Mouse (Mus musculus): ENCODE data around the gene Neu1.
"Not testable (repeated sequence)": the region's sequence is repeated elsewhere in the genome, so short reads cannot be mapped to it uniquely, and the experiment has no call there.

The Neu1 gene

DNA sequence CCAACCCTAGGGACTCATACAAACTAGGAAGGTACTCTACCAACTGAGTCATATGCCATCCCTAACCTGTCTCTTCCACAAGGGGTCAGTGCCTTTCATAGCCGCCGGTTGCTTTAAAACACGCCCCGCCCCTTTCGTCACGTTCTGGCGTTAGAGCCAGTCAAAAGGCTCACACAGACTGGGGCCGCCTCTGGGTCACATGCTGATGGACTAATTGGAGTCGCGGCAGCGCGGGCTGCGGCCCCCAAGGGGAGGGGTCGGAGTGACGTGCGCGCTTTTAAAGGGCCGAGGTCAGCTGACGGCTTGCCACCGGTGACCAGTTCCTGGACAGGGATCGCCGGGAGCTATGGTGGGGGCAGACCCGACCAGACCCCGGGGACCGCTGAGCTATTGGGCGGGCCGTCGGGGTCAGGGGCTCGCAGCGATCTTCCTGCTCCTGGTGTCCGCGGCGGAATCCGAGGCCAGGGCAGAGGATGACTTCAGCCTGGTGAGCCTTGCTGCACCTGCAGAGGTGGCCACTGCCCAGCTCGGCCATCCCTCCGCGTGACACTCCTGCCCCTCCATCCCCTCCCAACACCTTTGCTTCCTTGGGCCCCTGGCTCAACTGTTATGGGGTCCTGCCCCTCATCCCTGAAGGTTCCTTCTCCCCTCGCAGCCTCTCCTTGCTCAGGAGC lies at the start of gene Neu1:
Gene Neu1 (plus strand): TSS at position 193 of the 674 bp plus-strand sequence.
- peak; percentile 97 for DNase-seq (ENCODE audit: low read depth)

- no peak for DNase-seq (ENCODE audit: low read depth)
These were observed 49.3 kb upstream of the Neu1 start, which contains the start of gene Gm20547 for GRCm38 (mm10) chr17:34881683-34882310. Gene Gm20547, minus strand, starts transcription at chr17:34882042.

DNA sequence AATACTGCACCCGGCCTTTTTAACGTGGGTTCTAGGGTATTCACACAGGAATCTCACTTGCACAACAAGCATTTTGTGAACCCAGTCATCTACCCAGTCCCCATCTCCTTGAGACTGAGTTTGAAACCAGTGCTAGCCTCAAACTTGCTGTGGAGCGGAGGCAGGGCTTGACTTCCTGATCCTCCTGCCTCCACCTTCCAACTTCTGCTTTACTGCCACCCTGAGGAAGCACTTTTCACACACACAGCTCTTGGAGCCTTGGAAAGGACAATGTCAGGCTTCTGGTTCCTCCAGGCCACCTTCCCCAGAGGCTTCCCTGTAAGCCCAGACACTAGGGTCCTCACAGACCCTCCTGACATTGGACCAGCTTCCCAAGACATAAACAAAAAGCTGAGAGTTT lies 47.7 kb upstream of the Neu1 start:
- no peak for DNase-seq (ENCODE audit: low read depth)

DNA sequence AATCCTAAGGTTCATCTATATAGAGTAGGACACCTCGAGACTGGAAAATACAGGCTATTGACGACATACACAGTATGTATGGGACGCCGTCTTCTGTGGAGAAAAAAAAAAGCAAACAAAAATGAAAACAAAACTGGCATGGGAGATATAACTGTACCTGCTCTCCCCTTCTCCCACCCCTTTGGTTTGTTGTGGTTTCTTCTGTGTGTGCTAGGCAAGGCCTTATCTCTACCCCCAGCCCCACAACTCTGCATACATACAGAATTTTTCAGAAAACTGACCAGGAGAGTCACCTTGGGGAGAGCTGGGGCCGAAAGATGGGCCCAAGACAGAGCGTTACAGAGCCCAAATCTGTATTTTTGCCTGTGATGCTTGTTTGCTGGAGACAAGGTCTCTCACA lies 46.3 kb upstream of the Neu1 start:
- DNase-seq (ENCODE audit: low read depth): no peak

DNA sequence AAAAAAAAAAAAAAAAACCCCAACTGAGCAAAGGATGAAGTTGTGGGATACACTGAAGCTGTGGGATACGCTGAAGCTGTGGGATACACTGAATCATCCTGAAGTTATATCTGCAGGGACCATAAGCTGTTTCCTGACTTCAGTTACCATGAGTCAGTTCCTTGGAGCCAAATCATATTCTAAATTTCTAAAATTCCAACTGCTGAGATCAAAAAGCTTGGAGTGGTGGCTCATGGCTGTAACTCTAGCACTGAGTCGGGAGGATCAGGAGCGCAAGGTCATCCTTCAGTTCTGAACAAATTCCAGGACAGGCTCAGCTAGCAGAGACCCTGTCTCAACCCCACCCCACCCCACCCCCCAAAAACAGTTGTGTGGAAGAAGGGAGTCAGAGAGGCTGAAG lies 45.4 kb upstream of the Neu1 start:
- DNase-seq (ENCODE audit: low read depth): no peak

- DNase-seq (ENCODE audit: low read depth): no peak
These were observed 43.1 kb upstream of the Neu1 start for GRCm38 (mm10) chr17:34887942-34888341.

DNA sequence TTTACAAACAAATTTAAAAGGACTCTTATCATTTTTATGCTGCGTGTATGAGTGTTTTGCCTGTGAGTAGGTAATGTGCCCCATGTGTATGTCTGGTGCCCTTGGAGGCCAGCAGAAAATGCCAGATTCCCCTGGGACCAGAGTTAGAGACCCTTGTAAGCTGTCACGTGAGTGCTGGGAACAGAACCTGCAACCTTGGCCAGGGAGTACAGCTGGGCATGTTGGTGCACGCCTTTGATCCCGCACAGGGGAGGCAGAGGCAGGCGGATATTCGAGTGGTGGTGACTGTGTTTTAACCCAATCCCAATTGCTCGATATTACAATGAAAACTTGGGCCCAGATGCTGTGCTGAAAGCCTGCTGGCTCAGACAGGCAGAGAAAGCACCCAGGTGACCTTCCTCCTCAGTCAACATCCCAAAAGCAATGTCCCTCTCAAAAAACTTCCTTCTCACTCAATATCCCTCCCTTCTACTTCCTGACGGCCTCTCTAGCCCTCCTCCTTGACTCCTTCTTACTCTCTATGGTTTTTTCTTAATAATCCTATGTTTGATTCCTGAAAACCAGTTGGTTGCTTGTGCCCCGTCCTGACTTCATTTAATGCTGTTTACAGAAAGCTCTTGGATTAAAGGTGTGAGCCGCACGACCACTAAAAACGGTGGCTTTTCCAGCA lies 40.8 kb upstream of the Neu1 start:
- no peak for DNase-seq (ENCODE audit: low read depth)

DNA sequence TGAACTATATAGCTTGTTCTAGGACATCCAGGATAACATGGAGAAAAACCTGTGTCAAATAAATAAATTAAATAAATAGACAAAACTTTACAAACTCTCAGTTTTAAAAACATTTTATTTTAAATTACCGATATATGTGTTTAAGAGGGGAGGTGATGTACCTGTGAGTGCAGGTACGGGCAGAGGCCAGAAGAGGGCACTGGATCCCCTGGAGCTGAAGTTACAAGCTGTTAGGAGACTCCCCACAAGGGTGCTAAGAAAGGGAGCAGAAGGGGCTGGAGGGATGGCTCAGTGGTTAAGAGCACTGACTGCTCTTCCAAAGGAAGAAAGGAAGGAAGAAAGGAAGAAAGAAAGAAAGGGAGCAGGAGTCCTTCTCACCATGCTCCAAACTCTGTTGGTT lies 39.7 kb upstream of the Neu1 start:
- peak; percentile 35 for DNase-seq (ENCODE audit: low read depth)

GRCm38 (mm10) chr17:34893072-34893824 lies 37.8 kb upstream of the Neu1 start:
- DNase-seq (ENCODE audit: low read depth): no peak

GRCm38 (mm10) chr17:34894074-34894597 lies 36.9 kb upstream of the Neu1 start:
- peak; percentile 91 for DNase-seq (ENCODE audit: low read depth)

GRCm38 (mm10) chr17:34894801-34895530 lies 36.1 kb upstream of the Neu1 start:
- peak; percentile 54 for DNase-seq (ENCODE audit: low read depth)

GRCm38 (mm10) chr17:34895724-34896123 lies 35.3 kb upstream of the Neu1 start:
- no peak for DNase-seq (ENCODE audit: low read depth)

DNA sequence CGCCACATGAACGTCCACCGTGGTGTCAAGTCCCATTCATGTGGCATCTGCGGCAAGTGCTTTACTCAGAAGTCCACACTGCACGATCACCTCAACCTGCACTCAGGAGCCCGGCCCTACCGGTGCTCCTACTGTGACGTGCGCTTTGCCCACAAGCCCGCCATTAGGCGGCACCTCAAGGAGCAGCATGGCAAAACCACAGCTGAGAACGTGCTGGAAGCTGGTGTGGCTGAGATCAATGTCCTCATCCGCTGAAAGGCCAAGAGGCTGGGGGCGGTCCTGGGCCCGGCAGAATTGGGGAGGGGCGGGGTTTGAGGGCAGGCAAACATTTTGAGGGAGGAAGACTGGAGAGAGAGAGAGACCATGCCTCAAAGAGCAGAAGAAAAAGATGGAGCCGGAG lies 34.7 kb upstream of the Neu1 start:
- peak; percentile 81 for DNase-seq (ENCODE audit: low read depth)

- DNase-seq (ENCODE audit: low read depth): no peak
These were observed 33.5 kb upstream of the Neu1 start for GRCm38 (mm10) chr17:34897373-34898159.

DNA sequence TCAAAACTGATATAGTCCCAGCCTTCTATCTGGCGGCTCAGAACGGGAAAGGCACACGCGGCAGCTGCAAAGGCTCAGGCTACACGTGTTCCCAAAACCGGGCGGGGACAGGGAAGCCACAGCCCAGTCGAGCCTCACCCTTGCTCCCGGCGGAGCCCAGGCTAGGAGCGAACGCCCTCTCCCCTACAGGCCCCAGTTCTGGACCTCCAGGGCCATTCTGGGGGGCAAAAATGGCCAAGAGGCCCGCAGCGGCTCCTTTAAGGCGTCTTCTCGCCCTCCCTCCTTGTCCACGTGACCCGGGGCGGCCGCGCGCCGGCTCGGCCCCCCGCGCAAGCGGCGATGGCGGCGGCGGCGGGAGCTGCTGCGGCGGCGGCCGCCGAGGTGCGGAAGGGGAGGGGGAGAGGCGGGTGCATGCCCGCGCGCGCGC lies 32.9 kb upstream of the Neu1 start, which contains the start of the genes C2 and Ehmt2:
Gene C2 (minus strand): TSS at position 106 of the 427 bp plus-strand sequence.
Gene Ehmt2 (plus strand): TSS at position 310 of the 427 bp plus-strand sequence.
- peak; percentile 77 for DNase-seq (ENCODE audit: low read depth)

- no peak for DNase-seq (ENCODE audit: low read depth)
These were observed 32.4 kb upstream of the Neu1 start for GRCm38 (mm10) chr17:34898706-34899052.

- peak; percentile 58 for DNase-seq (ENCODE audit: low read depth)
These were observed 31.8 kb upstream of the Neu1 start for GRCm38 (mm10) chr17:34899053-34899889.

- no peak for DNase-seq (ENCODE audit: low read depth)
These were observed 31.2 kb upstream of the Neu1 start for GRCm38 (mm10) chr17:34899890-34900243.

DNA sequence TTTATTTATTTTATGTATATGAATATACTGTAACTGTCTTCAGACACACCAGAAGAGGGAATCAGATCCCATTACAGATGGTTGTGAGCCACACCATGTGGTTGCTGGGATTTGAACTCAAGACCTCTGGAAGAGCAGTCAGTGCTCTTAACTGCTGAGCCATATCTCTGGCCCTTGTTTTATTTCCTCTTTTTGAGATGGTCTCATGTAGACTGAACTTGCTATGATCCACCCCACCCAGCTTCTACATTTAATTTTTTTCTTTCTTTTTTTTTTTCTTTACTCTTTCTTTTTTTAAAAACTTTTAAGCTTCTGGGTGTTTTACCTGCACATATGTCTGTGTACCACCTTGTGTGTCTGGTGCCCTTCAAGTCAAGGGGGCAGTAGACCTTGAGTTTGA lies 30.2 kb upstream of the Neu1 start:
- not testable (repeated sequence) for DNase-seq (ENCODE audit: low read depth)

- DNase-seq (ENCODE audit: low read depth): not testable (repeated sequence)
These were observed 29.1 kb upstream of the Neu1 start for GRCm38 (mm10) chr17:34901948-34902347.
